Mouse (Mus musculus): ENCODE data around the gene Fads1. TPM values are rescaled to one million over a fixed set of nuclear protein-coding genes. Genes with fewer than 3 reads are reported as not detected.

The Fads1 gene
- polyA plus RNA-seq, 1 experiment from 2014 or later: 157 TPM

- H3K27me3 ChIP-seq: peaks cover 42% of the 10 kb centered on the region
- H3K4me2 ChIP-seq: peak overlapping the region; percentile 61
- H3K9ac ChIP-seq: peak overlapping the region; percentile 68
- no peak overlapping the region for H3K27ac ChIP-seq
- ATAC-seq (ENCODE audit: low FRiP score): no peak; the same call in 1 of the 2 replicates
- peaks cover 17% of the 10 kb centered on the region for H3K4me1 ChIP-seq (replicated peaks)
- H3K9me3 ChIP-seq: no peaks in the 10 kb centered on the region
- peak overlapping the region; percentile 41 for H3K4me3 ChIP-seq
- H3K36me3 ChIP-seq: no peaks in the 10 kb centered on the region
- 5% methylated on average over 26 of the region's 26 CpGs for WGBS
Observed at GRCm38 (mm10) chr19:10239975-10240653, 57.4 kb downstream of the Fads1 start.

GRCm38 (mm10) chr19:10240654-10241305 lies 58.1 kb downstream of the Fads1 start, which contains the start of gene Myrf:
Myrf (minus strand) TSS chr19:10240748.
- Histone ChIP-seq H3K4me1 (replicated peaks) (peaks cover 17% of the 10 kb centered on the region), H3K27ac (no peak within 1 kb of the TSS), H3K9me3 (no peaks in the 10 kb centered on the region), H3K4me3 (peak within 1 kb of the TSS; percentile 41), H3K36me3 (no peaks in the 10 kb centered on the region), H3K27me3 (peaks cover 45% of the 10 kb centered on the region), H3K4me2 (peak within 1 kb of the TSS; percentile 61), H3K9ac (peak within 1 kb of the TSS; percentile 68)
- WGBS: 8% methylated on average over 42 of the region's 43 CpGs
- peak; percentile 46 for ATAC-seq (ENCODE audit: low FRiP score)

GRCm38 (mm10) chr19:10242916-10243315 lies 60.2 kb downstream of the Fads1 start:
- no peak for ATAC-seq (ENCODE audit: low FRiP score)
- WGBS: 4% methylated on average over 8 of the region's 8 CpGs
- Histone ChIP-seq H3K4me1 (replicated peaks) (peaks cover 23% of the 10 kb centered on the region), H3K4me3 (no peak overlapping the region), H3K9me3 (no peaks in the 10 kb centered on the region), H3K27me3 (peaks cover 40% of the 10 kb centered on the region), H3K9ac (no peak overlapping the region), H3K4me2 (no peak overlapping the region), H3K36me3 (peaks cover 7% of the 10 kb centered on the region), H3K27ac (no peak overlapping the region)

GRCm38 (mm10) chr19:10244183-10244582 lies 61.5 kb downstream of the Fads1 start:
- Histone ChIP-seq H3K27ac (no peak overlapping the region), H3K36me3 (peaks cover 12% of the 10 kb centered on the region), H3K9me3 (no peaks in the 10 kb centered on the region), H3K4me3 (no peak overlapping the region), H3K27me3 (peaks cover 28% of the 10 kb centered on the region), H3K4me1 (replicated peaks) (peaks cover 23% of the 10 kb centered on the region), H3K4me2 (no peak overlapping the region), H3K9ac (no peak overlapping the region)
- no peak for ATAC-seq (ENCODE audit: low FRiP score)
- 34% methylated on average over 3 of the region's 3 CpGs for WGBS

Small RNA genes lying within 50 kb of the gene (microRNA-seq; reads per million reads assigned to microRNA genes)
- gene Mir6993: 1.4 reads per million

Other genes starting within 250 kb of the Fads1 start
- 1,535 and 1,618 TPM in 2 replicates for gene Fth1, start 202.3 kb upstream of the Fads1 start, polyA plus RNA-seq (2015; fragmentation: Nextera tagmentation; extraction: Ambion mirVana)
- 1.5 and 1.7 TPM in 2 replicates for gene Best1, start 181.3 kb upstream of the Fads1 start, polyA plus RNA-seq (2015; fragmentation: Nextera tagmentation; extraction: Ambion mirVana)
- 22.6 and 25.1 TPM in 2 replicates for gene Rab3il1, start 181.2 kb upstream of the Fads1 start, polyA plus RNA-seq (2015; fragmentation: Nextera tagmentation; extraction: Ambion mirVana)
- 15.2 and 18.0 TPM in 2 replicates for gene Fads3, start 141.3 kb upstream of the Fads1 start, polyA plus RNA-seq (2015; fragmentation: Nextera tagmentation; extraction: Ambion mirVana)
- gene Fads2, start 81.1 kb upstream of the Fads1 start, polyA plus RNA-seq (2015; fragmentation: Nextera tagmentation; extraction: Ambion mirVana): 149 and 152 TPM in 2 replicates
- 386 and 403 TPM in 2 replicates for gene Tmem258, start 21.1 kb downstream of the Fads1 start, polyA plus RNA-seq (2015; fragmentation: Nextera tagmentation; extraction: Ambion mirVana)
- 34.4 and 34.9 TPM in 2 replicates for gene Fen1, start 21.3 kb downstream of the Fads1 start, polyA plus RNA-seq (2015; fragmentation: Nextera tagmentation; extraction: Ambion mirVana)
- 0.44 and 0.50 TPM in 2 replicates for gene Myrf, start 57.9 kb downstream of the Fads1 start, polyA plus RNA-seq (2015; fragmentation: Nextera tagmentation; extraction: Ambion mirVana)
- gene Dagla, start 122.0 kb downstream of the Fads1 start, polyA plus RNA-seq (2015; fragmentation: Nextera tagmentation; extraction: Ambion mirVana): 6.1 and 6.3 TPM in 2 replicates
- 7.9 and 8.4 TPM in 2 replicates for gene Syt7, start 206.2 kb downstream of the Fads1 start, polyA plus RNA-seq (2015; fragmentation: Nextera tagmentation; extraction: Ambion mirVana)

Data from hindbrain, embryonic 13.5 days (tissue).